Mouse (Mus musculus) embryonic facial prominence, embryonic 15.5 days (tissue): ENCODE data around the gene Dazap1. TPM values are rescaled to one million over a fixed set of nuclear protein-coding genes. Genes with fewer than 3 reads are reported as not detected.

ENCODE experiments used
- ATAC-seq: fragments of 200-750 bp; cut with Nextera tagmentation; 2 replicates; pipeline ENCODE4 v1.8.0; 2017; ENCODE audit warnings: low read depth, moderate TSS enrichment; ENCODE audit not compliant: insufficient number of reproducible peaks, low FRiP score, low TSS enrichment
- H3K27ac ChIP-seq: fragments of 300-500 bp; sonication (generic); replicated peaks from 2 replicates; pipeline ENCODE4 v1.5.1; 2015; ENCODE audit warnings: mild to moderate bottlenecking, inconsistent platforms
- H3K27me3 ChIP-seq: fragments of 300-500 bp; sonication (generic); 2 replicates; pipeline ENCODE4 v1.6.1; 2015; ENCODE audit warnings: inconsistent platforms
- H3K36me3 ChIP-seq: fragments of 300-500 bp; sonication (generic); 2 replicates; pipeline ENCODE4 v1.6.1; 2015; ENCODE audit warnings: mild to moderate bottlenecking, inconsistent platforms
- H3K4me1 ChIP-seq: fragments of 300-500 bp; sonication (generic); 2 replicates; pipeline ENCODE4 v1.6.1; 2015; ENCODE audit warnings: inconsistent platforms
- H3K4me2 ChIP-seq: fragments of 300-500 bp; sonication (generic); replicated peaks from 2 replicates; pipeline ENCODE4 v1.6.1; 2015; ENCODE audit warnings: mild to moderate bottlenecking, inconsistent platforms
- H3K4me3 ChIP-seq: fragments of 300-500 bp; sonication (generic); replicated peaks from 2 replicates; pipeline ENCODE4 v1.5.1; 2015; ENCODE audit warnings: mild to moderate bottlenecking, inconsistent platforms
- H3K9ac ChIP-seq: fragments of 300-500 bp; sonication (generic); 2 replicates; pipeline ENCODE4 v1.6.1; 2015; ENCODE audit warnings: inconsistent platforms
- H3K9me3 ChIP-seq: fragments of 300-500 bp; sonication (generic); replicated peaks from 2 replicates; pipeline ENCODE4 v1.6.1; 2016; ENCODE audit warnings: inconsistent platforms
- WGBS: fragments of 180-500 bp; shearing (Covaris S2); methylation state at CpG from one replicate; pipeline ENCODE4 v1.1.7; 2015; 5-methylcytosine and 5-hydroxymethylcytosine counted together
- polyA plus RNA-seq: library from polyadenylated mRNA; unstranded; fragments of >200 nt; fragmentation: Nextera tagmentation; extraction: Ambion mirVana; gene quantifications from 2 replicates; pipeline ENCODE4 v1.2.1, GENCODE M21; 2015

Gene Dazap1
- polyA plus RNA-seq, 1 experiment from 2014 or later = 61.2 TPM

- peak overlapping the region; percentile 53 for H3K9ac ChIP-seq
Measured at GRCm38 (mm10) chr10:80250059-80250458, 11.2 kb upstream of the Dazap1 start.

GRCm38 (mm10) chr10:80250573-80250972 lies 10.7 kb upstream of the Dazap1 start:
- H3K4me3 ChIP-seq = peak overlapping the region; percentile 77

More at GRCm38 (mm10) chr10:80250059-80250458, 11.2 kb upstream of the Dazap1 start:
- peak overlapping the region; percentile 77 for H3K4me3 ChIP-seq
- no peak for ATAC-seq
- peak overlapping the region; percentile 90; the same call in 1 of the 2 replicates for H3K27ac ChIP-seq
- H3K9me3 ChIP-seq = no peaks in the 10 kb centered on the region
- peaks cover 26% of the 10 kb centered on the region for H3K36me3 ChIP-seq
- H3K27me3 ChIP-seq = no peaks in the 10 kb centered on the region
- peaks cover 33% of the 10 kb centered on the region for H3K4me1 ChIP-seq
- 32% methylated on average over 2 of the region's 2 CpGs for WGBS
- peak overlapping the region; percentile 90 for H3K4me2 ChIP-seq

GRCm38 (mm10) chr10:80252011-80252410 lies 9.3 kb upstream of the Dazap1 start:
- no peak overlapping the region for H3K4me3 ChIP-seq
- peaks cover 46% of the 10 kb centered on the region for H3K36me3 ChIP-seq
- H3K27ac ChIP-seq = no peak overlapping the region
- no peak overlapping the region for H3K9ac ChIP-seq
- ATAC-seq = no peak
- H3K9me3 ChIP-seq = no peaks in the 10 kb centered on the region
- H3K4me2 ChIP-seq = no peak overlapping the region
- peaks cover 27% of the 10 kb centered on the region for H3K4me1 ChIP-seq
- no peaks in the 10 kb centered on the region for H3K27me3 ChIP-seq

More at GRCm38 (mm10) chr10:80250573-80250972, 10.7 kb upstream of the Dazap1 start:
- H3K9me3 ChIP-seq = no peaks in the 10 kb centered on the region
- no peak overlapping the region for H3K9ac ChIP-seq
- 85% methylated on average over 4 of the region's 4 CpGs for WGBS
- peak overlapping the region; percentile 90 for H3K4me2 ChIP-seq
- H3K36me3 ChIP-seq = peaks cover 32% of the 10 kb centered on the region
- H3K27ac ChIP-seq = no peak overlapping the region
- no peaks in the 10 kb centered on the region for H3K27me3 ChIP-seq
- ATAC-seq = no peak
- H3K4me1 ChIP-seq = peaks cover 28% of the 10 kb centered on the region

- H3K36me3 ChIP-seq = peaks cover 50% of the 10 kb centered on the region
- no peak overlapping the region for H3K27ac ChIP-seq
- ATAC-seq = no peak
- no peak overlapping the region for H3K4me2 ChIP-seq
- H3K27me3 ChIP-seq = no peaks in the 10 kb centered on the region
- WGBS = 91% methylated on average over 11 of the region's 11 CpGs
- peaks cover 27% of the 10 kb centered on the region for H3K4me1 ChIP-seq
- no peaks in the 10 kb centered on the region for H3K9me3 ChIP-seq
- no peak overlapping the region for H3K4me3 ChIP-seq
- no peak overlapping the region for H3K9ac ChIP-seq
Measured at GRCm38 (mm10) chr10:80252493-80253274, 8.6 kb upstream of the Dazap1 start.

DNA sequence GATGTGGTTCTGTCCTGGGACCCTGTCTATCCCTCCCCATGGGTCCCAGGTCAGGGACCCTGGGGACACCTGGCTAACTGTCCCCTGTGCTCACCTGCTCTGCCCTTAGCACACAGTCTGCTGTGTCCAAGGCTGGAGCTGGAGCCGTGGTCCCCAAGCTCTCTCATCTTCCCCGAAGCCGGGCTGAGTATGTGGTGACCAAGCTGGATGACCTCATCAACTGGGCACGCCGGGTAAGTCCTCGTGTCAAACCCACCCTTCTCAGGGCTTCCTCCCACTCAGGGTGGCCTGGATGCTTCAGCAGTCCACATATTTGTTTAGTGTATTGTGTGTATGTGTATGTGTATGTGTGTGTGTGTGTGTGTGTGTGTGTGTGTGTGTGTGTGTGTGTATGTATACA lies 7.7 kb upstream of the Dazap1 start:
- no peak for ATAC-seq
- peaks cover 21% of the 10 kb centered on the region for H3K4me1 ChIP-seq
- H3K9me3 ChIP-seq = no peaks in the 10 kb centered on the region
- no peak overlapping the region for H3K4me2 ChIP-seq
- H3K27me3 ChIP-seq = no peaks in the 10 kb centered on the region
- H3K4me3 ChIP-seq = no peak overlapping the region
- peaks cover 58% of the 10 kb centered on the region for H3K36me3 ChIP-seq
- no peak overlapping the region for H3K9ac ChIP-seq
- 86% methylated on average over 6 of the region's 6 CpGs for WGBS
- no peak overlapping the region for H3K27ac ChIP-seq

- WGBS = 92% methylated on average over 26 of the region's 26 CpGs
- peaks cover 62% of the 10 kb centered on the region for H3K36me3 ChIP-seq
- ATAC-seq = no peak
Measured at GRCm38 (mm10) chr10:80254331-80255297, 6.7 kb upstream of the Dazap1 start.

DNA sequence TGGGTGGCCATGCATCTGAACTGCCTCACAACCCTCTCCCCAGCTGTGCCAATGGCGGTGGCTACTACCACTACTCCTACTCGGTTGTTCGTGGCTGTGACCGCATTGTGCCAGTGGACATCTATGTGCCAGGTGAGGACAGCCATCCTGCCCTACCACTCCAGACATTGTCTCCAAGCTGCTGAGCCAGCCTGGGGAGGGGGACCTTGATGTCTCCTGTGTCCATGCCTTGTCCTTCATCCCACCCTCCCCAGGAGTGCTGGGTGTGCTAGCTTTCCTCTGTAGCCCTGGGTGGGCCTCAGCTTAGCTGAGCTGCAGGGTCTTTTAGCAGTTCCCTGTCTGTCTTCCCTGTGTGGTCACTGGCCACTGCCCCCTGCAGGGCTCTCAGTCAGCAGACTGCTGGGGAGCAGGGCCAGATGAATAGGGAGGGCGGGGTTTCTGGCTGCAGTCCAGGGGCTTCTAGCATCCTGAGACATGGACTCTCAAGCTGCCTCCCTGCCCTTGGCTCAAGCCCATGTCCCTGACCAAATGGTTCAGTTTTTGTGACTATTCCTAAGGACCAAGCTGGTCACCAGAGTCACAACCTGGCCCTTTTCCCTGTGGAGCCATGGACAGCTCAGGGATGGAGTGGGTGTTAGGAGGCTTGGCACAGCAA lies 5.3 kb upstream of the Dazap1 start:
- H3K27ac ChIP-seq = no peak overlapping the region
- WGBS = 83% methylated on average over 5 of the region's 5 CpGs
- no peak overlapping the region for H3K9ac ChIP-seq
- H3K4me2 ChIP-seq = no peak overlapping the region
- ATAC-seq = no peak
- no peaks in the 10 kb centered on the region for H3K27me3 ChIP-seq
- peaks cover 26% of the 10 kb centered on the region for H3K4me1 ChIP-seq
- peaks cover 62% of the 10 kb centered on the region for H3K36me3 ChIP-seq
- H3K4me3 ChIP-seq = no peak overlapping the region
- no peaks in the 10 kb centered on the region for H3K9me3 ChIP-seq

More at GRCm38 (mm10) chr10:80254331-80255297, 6.7 kb upstream of the Dazap1 start:
- Histone ChIP-seq H3K27me3 (no peaks in the 10 kb centered on the region), H3K9ac (no peak overlapping the region), H3K9me3 (no peaks in the 10 kb centered on the region), H3K4me2 (no peak overlapping the region), H3K4me1 (peaks cover 27% of the 10 kb centered on the region), H3K27ac (no peak overlapping the region), H3K4me3 (no peak overlapping the region)

DNA sequence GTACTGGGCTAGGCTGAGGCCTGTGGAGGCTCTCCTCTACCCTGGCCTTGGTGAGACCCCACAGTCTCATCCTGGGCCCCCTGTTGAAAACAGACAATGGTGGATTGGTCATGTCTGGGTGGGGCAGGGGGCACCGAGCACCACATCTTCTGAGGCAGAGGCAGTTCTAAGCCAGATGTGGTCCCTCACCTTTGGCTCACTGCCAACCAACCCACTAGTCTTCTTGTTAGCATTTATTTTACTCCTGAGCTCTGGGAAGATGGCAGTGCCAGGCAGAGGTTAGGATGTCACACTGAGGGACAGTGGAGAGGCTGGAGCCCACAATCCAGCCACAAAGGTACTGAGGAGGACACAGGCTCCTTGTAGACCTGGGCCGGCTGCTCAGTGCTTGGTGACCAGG lies 3.4 kb upstream of the Dazap1 start:
- WGBS = 70% methylated on average over 2 of the region's 2 CpGs

GRCm38 (mm10) chr10:80258752-80259462 lies 2.4 kb upstream of the Dazap1 start:
- 91% methylated on average over 14 of the region's 14 CpGs for WGBS
- Histone ChIP-seq H3K4me1 (peaks cover 34% of the 10 kb centered on the region), H3K36me3 (peaks cover 47% of the 10 kb centered on the region), H3K4me2 (peak overlapping the region; percentile 88; the same call in 1 of the 2 replicates), H3K4me3 (peak overlapping the region; percentile 57), H3K27me3 (no peaks in the 10 kb centered on the region), H3K27ac (no peak overlapping the region), H3K9ac (0 out of 2 replicates have a peak overlapping the region, but pooled peaks have one; percentile 37), H3K9me3 (no peaks in the 10 kb centered on the region)
- no peak for ATAC-seq

More for the DNA sequence above, 3.4 kb upstream of the Dazap1 start:
- no peak overlapping the region for H3K9ac ChIP-seq
- H3K9me3 ChIP-seq = no peaks in the 10 kb centered on the region
- H3K27ac ChIP-seq = no peak overlapping the region
- H3K4me3 ChIP-seq = no peak overlapping the region
- peaks cover 33% of the 10 kb centered on the region for H3K4me1 ChIP-seq
- no peak overlapping the region for H3K4me2 ChIP-seq
- no peak for ATAC-seq
- no peaks in the 10 kb centered on the region for H3K27me3 ChIP-seq
- H3K36me3 ChIP-seq = peaks cover 57% of the 10 kb centered on the region

- H3K4me2 ChIP-seq = peak overlapping the region; percentile 88
Measured at GRCm38 (mm10) chr10:80259463-80259805, 1.9 kb upstream of the Dazap1 start.

More at GRCm38 (mm10) chr10:80259463-80259805, 1.9 kb upstream of the Dazap1 start:
- Histone ChIP-seq H3K4me1 (peaks cover 39% of the 10 kb centered on the region), H3K27ac (peak overlapping the region; percentile 97), H3K4me3 (peak overlapping the region; percentile 57), H3K9ac (0 out of 2 replicates have a peak overlapping the region, but pooled peaks have one; percentile 37), H3K27me3 (no peaks in the 10 kb centered on the region), H3K36me3 (peaks cover 42% of the 10 kb centered on the region), H3K9me3 (no peaks in the 10 kb centered on the region)
- 75% methylated on average over 6 of the region's 6 CpGs for WGBS
- no peak for ATAC-seq
